Mouse (Mus musculus) midbrain, embryonic 12.5 days (tissue): ENCODE measurements around the gene Clcnkb. TPM values are rescaled to one million over a fixed set of nuclear protein-coding genes. Genes with fewer than 3 reads are reported as not detected.

Experiments
- ATAC-seq: fragments of 200-750 bp; cut with Nextera tagmentation; 2 replicates; pipeline ENCODE4 v1.8.0; 2017; ENCODE audit warnings: low read depth, moderate TSS enrichment, moderate library complexity; ENCODE audit not compliant: low FRiP score
- H3K27ac ChIP-seq: fragments of 300-500 bp; sonication (generic); replicated peaks from 2 replicates; pipeline ENCODE4 v1.5.1; 2016; ENCODE audit warnings: mild to moderate bottlenecking
- H3K27me3 ChIP-seq: fragments of 300-500 bp; sonication (generic); 2 replicates; pipeline ENCODE4 v1.6.1; 2016; ENCODE audit warnings: mild to moderate bottlenecking
- H3K36me3 ChIP-seq: fragments of 300-500 bp; sonication (generic); 2 replicates; pipeline ENCODE4 v1.6.1; 2016
- H3K4me1 ChIP-seq: fragments of 300-500 bp; sonication (generic); 2 replicates; pipeline ENCODE4 v1.6.1; 2016
- H3K4me2 ChIP-seq: fragments of 300-500 bp; sonication (generic); replicated peaks from 2 replicates; pipeline ENCODE4 v1.6.1; 2016; ENCODE audit warnings: mild to moderate bottlenecking, moderate library complexity
- H3K4me3 ChIP-seq: fragments of 300-500 bp; sonication (generic); 2 replicates; pipeline ENCODE4 v1.5.1; 2016; ENCODE audit warnings: mild to moderate bottlenecking
- H3K9ac ChIP-seq: fragments of 300-500 bp; sonication (generic); replicated peaks from 2 replicates; pipeline ENCODE4 v1.6.1; 2016; ENCODE audit warnings: mild to moderate bottlenecking, moderate library complexity
- H3K9me3 ChIP-seq: fragments of 300-500 bp; sonication (generic); 2 replicates; pipeline ENCODE4 v1.6.1; 2016; ENCODE audit warnings: mild to moderate bottlenecking
- WGBS: fragments of 180-500 bp; shearing (Covaris S2); methylation state at CpG from one replicate; pipeline ENCODE4 v1.1.7; 2016; 5-methylcytosine and 5-hydroxymethylcytosine counted together
- polyA plus RNA-seq: library from polyadenylated mRNA; unstranded; fragments of >200 nt; fragmentation: Nextera tagmentation; extraction: Ambion mirVana; gene quantifications from 2 replicates; pipeline ENCODE4 v1.2.1, GENCODE M21; 2016

Gene Clcnkb
- polyA plus RNA-seq, 1 experiment from 2014 or later: not detected

- peaks cover 23% of the 10 kb centered on the region for H3K27me3 ChIP-seq
- no peaks in the 10 kb centered on the region for H3K36me3 ChIP-seq
- no peak overlapping the region for H3K27ac ChIP-seq
- no peak for ATAC-seq
- no peak overlapping the region for H3K4me3 ChIP-seq
- peaks cover 2% of the 10 kb centered on the region for H3K4me1 ChIP-seq
- WGBS: 47% methylated on average over 9 of the region's 9 CpGs
- no peaks in the 10 kb centered on the region for H3K9me3 ChIP-seq
- H3K9ac ChIP-seq: no peak overlapping the region
- no peak overlapping the region for H3K4me2 ChIP-seq
These were observed 15.2 kb upstream of the Clcnkb start for GRCm38 (mm10) chr4:141430997-141431396.

GRCm38 (mm10) chr4:141429847-141430246 lies 14.0 kb upstream of the Clcnkb start:
- no peak for ATAC-seq
- 53% methylated on average over 9 of the region's 9 CpGs for WGBS

GRCm38 (mm10) chr4:141429381-141429780 lies 13.6 kb upstream of the Clcnkb start:
- 83% methylated on average over 6 of the region's 6 CpGs for WGBS
- Histone ChIP-seq H3K36me3 (no peaks in the 10 kb centered on the region), H3K4me2 (no peak overlapping the region), H3K4me1 (peaks cover 8% of the 10 kb centered on the region), H3K9me3 (no peaks in the 10 kb centered on the region), H3K27me3 (peaks cover 38% of the 10 kb centered on the region), H3K27ac (no peak overlapping the region), H3K9ac (no peak overlapping the region), H3K4me3 (no peak overlapping the region)
- ATAC-seq: no peak

More at GRCm38 (mm10) chr4:141429847-141430246, 14.0 kb upstream of the Clcnkb start:
- Histone ChIP-seq H3K4me1 (peaks cover 8% of the 10 kb centered on the region), H3K27me3 (peaks cover 34% of the 10 kb centered on the region), H3K36me3 (no peaks in the 10 kb centered on the region), H3K4me2 (no peak overlapping the region), H3K4me3 (no peak overlapping the region), H3K27ac (no peak overlapping the region), H3K9ac (no peak overlapping the region), H3K9me3 (no peaks in the 10 kb centered on the region)

GRCm38 (mm10) chr4:141427921-141428320 lies 12.1 kb upstream of the Clcnkb start:
- Histone ChIP-seq H3K27me3 (peaks cover 48% of the 10 kb centered on the region), H3K9ac (no peak overlapping the region), H3K36me3 (no peaks in the 10 kb centered on the region), H3K27ac (no peak overlapping the region), H3K4me1 (peaks cover 8% of the 10 kb centered on the region), H3K4me3 (no peak overlapping the region), H3K9me3 (no peaks in the 10 kb centered on the region), H3K4me2 (no peak overlapping the region)
- no peak for ATAC-seq
- 87% methylated on average over 13 of the region's 13 CpGs for WGBS

GRCm38 (mm10) chr4:141426796-141427745 lies 11.3 kb upstream of the Clcnkb start:
- 83% methylated on average over 10 of the region's 10 CpGs for WGBS
- peaks cover 52% of the 10 kb centered on the region for H3K27me3 ChIP-seq

GRCm38 (mm10) chr4:141425484-141426479 lies 10.0 kb upstream of the Clcnkb start:
- peak overlapping the region; percentile 46 for H3K9ac ChIP-seq

More at GRCm38 (mm10) chr4:141426796-141427745, 11.3 kb upstream of the Clcnkb start:
- Histone ChIP-seq H3K4me2 (no peak overlapping the region), H3K36me3 (no peaks in the 10 kb centered on the region), H3K9me3 (no peaks in the 10 kb centered on the region), H3K27ac (no peak overlapping the region), H3K4me3 (no peak overlapping the region), H3K9ac (no peak overlapping the region), H3K4me1 (peaks cover 8% of the 10 kb centered on the region)
- ATAC-seq: no peak

GRCm38 (mm10) chr4:141423691-141424431 lies 8.0 kb upstream of the Clcnkb start:
- H3K4me2 ChIP-seq: no peak overlapping the region
- H3K27me3 ChIP-seq: peaks cover 51% of the 10 kb centered on the region
- WGBS: 89% methylated on average over 13 of the region's 13 CpGs

More at GRCm38 (mm10) chr4:141425484-141426479, 10.0 kb upstream of the Clcnkb start:
- H3K27me3 ChIP-seq: peaks cover 56% of the 10 kb centered on the region
- H3K4me3 ChIP-seq: peak overlapping the region; percentile 39
- H3K4me2 ChIP-seq: peak overlapping the region; percentile 60
- H3K36me3 ChIP-seq: no peaks in the 10 kb centered on the region
- no peaks in the 10 kb centered on the region for H3K9me3 ChIP-seq
- WGBS: 6% methylated on average over 35 of the region's 36 CpGs
- H3K27ac ChIP-seq: no peak overlapping the region
- peaks cover 8% of the 10 kb centered on the region for H3K4me1 ChIP-seq
- peak; percentile 84 for ATAC-seq

GRCm38 (mm10) chr4:141423288-141423687 lies 7.5 kb upstream of the Clcnkb start:
- Histone ChIP-seq H3K27me3 (peaks cover 50% of the 10 kb centered on the region), H3K9ac (no peak overlapping the region), H3K4me1 (peaks cover 8% of the 10 kb centered on the region), H3K4me2 (no peak overlapping the region), H3K4me3 (no peak overlapping the region), H3K9me3 (no peaks in the 10 kb centered on the region), H3K27ac (no peak overlapping the region), H3K36me3 (no peaks in the 10 kb centered on the region)
- ATAC-seq: no peak
- WGBS: 83% methylated on average over 5 of the region's 5 CpGs

More at GRCm38 (mm10) chr4:141423691-141424431, 8.0 kb upstream of the Clcnkb start:
- H3K9me3 ChIP-seq: no peaks in the 10 kb centered on the region
- no peak overlapping the region for H3K9ac ChIP-seq
- ATAC-seq: no peak
- no peaks in the 10 kb centered on the region for H3K36me3 ChIP-seq
- no peak overlapping the region for H3K4me3 ChIP-seq
- peaks cover 8% of the 10 kb centered on the region for H3K4me1 ChIP-seq
- H3K27ac ChIP-seq: no peak overlapping the region

GRCm38 (mm10) chr4:141422841-141423240 lies 7.0 kb upstream of the Clcnkb start:
- 85% methylated on average over 5 of the region's 5 CpGs for WGBS
- no peak overlapping the region for H3K27ac ChIP-seq

GRCm38 (mm10) chr4:141421423-141421822 lies 5.6 kb upstream of the Clcnkb start:
- Histone ChIP-seq H3K27ac (no peak overlapping the region), H3K9ac (no peak overlapping the region), H3K9me3 (0 out of 2 replicates have a peak, but pooled peaks cover 2% of the 10 kb centered on the region), H3K36me3 (no peaks in the 10 kb centered on the region), H3K4me1 (peaks cover 8% of the 10 kb centered on the region), H3K4me2 (no peak overlapping the region), H3K27me3 (peaks cover 38% of the 10 kb centered on the region), H3K4me3 (no peak overlapping the region)
- ATAC-seq: no peak
- WGBS: 68% methylated on average over 14 of the region's 14 CpGs

More at GRCm38 (mm10) chr4:141422841-141423240, 7.0 kb upstream of the Clcnkb start:
- ATAC-seq: no peak
- no peak overlapping the region for H3K4me3 ChIP-seq
- H3K9me3 ChIP-seq: no peaks in the 10 kb centered on the region
- peaks cover 46% of the 10 kb centered on the region for H3K27me3 ChIP-seq
- peaks cover 8% of the 10 kb centered on the region for H3K4me1 ChIP-seq
- H3K36me3 ChIP-seq: no peaks in the 10 kb centered on the region
- H3K9ac ChIP-seq: no peak overlapping the region
- H3K4me2 ChIP-seq: no peak overlapping the region

GRCm38 (mm10) chr4:141420886-141421285 lies 5.1 kb upstream of the Clcnkb start:
- WGBS: 52% methylated on average over 9 of the region's 9 CpGs
- H3K36me3 ChIP-seq: no peaks in the 10 kb centered on the region

More at GRCm38 (mm10) chr4:141420886-141421285, 5.1 kb upstream of the Clcnkb start:
- 0 out of 2 replicates have a peak, but pooled peaks cover 2% of the 10 kb centered on the region for H3K9me3 ChIP-seq
- no peak for ATAC-seq
- H3K9ac ChIP-seq: no peak overlapping the region
- H3K4me3 ChIP-seq: no peak overlapping the region
- H3K4me2 ChIP-seq: no peak overlapping the region
- H3K27ac ChIP-seq: no peak overlapping the region
- H3K4me1 ChIP-seq: peaks cover 5% of the 10 kb centered on the region
- H3K27me3 ChIP-seq: peaks cover 33% of the 10 kb centered on the region
